In the genomic region with DNA sequence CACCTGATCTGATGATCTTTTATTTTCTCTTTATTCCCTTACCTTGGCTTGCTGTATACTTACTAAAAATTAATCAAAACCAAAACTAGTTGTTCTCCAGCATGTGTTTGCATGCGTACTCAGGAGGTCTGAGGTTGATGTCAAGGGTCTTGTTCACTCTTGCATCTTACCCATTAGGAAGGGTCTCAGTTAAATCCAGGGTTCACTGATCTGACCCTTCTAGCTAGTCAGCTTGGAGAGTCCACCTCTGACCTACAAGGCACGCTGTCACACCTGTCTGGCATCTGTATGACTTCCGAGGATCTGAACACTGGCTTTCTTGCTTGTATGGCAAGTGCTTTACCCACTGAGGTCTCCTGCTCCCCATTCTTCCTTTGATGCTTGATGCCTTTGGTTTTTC, we compare ENCODE assay signal across 15 mouse cellular contexts. TPM values are rescaled to one million over a fixed set of nuclear protein-coding genes. Genes with fewer than 3 reads are reported as not detected.
DNase-seq lines count a peak whose midpoint lies in the region; ATAC-seq and TF ChIP-seq lines count a peak whose summit lies in the region.
"Had no signal": no experiment of that assay in that cellular context is flagged by ENCODE, and none has a peak within 500 bp of the region (broad histone marks: within the 10 kb centered on the region; RNA-seq: fewer than 3 reads in every experiment).

No protein-coding gene starts in this region.

- no peak for DNase-seq in hindbrain, postnatal 0 days (ENCODE audit: low spot score)
- DNase-seq in forebrain, embryonic 14.5 days (ENCODE audit: low spot score), result no peak
- DNase-seq in midbrain, embryonic 14.5 days, result peak; percentile 3
- DNase-seq in gastrocnemius, postnatal 10 days, result no peak

- no peaks in the 10 kb centered on the region for H3K27me3 ChIP-seq in hindbrain, embryonic 12.5 days
- H3K27me3 ChIP-seq in hindbrain, postnatal 0 days (ENCODE audit: insufficient read depth, low read length), result no peaks in the 10 kb centered on the region
- no peaks in the 10 kb centered on the region for H3K27me3 ChIP-seq in forebrain, embryonic 14.5 days (replicated peaks; ENCODE audit: control insufficient read depth, insufficient read depth, low read length)
- H3K27me3 ChIP-seq in forebrain, embryonic 16.5 days (replicated peaks; ENCODE audit: control insufficient read depth, insufficient read depth, low read length), result no peaks in the 10 kb centered on the region
- no peaks in the 10 kb centered on the region for H3K27me3 ChIP-seq in midbrain, embryonic 14.5 days (ENCODE audit: control insufficient read depth, insufficient read depth, low read length)
- H3K27me3 ChIP-seq: heart, embryonic 12.5 days; liver, embryonic 12.5 days; megakaryocyte, embryonic 14.5 days had no signal

- ATAC-seq in hindbrain, embryonic 12.5 days (ENCODE audit: low FRiP score), result peak; percentile 9; the same call in 1 of the 2 replicates
- ATAC-seq in hindbrain, postnatal 0 days, result no peak
- ATAC-seq in forebrain, embryonic 14.5 days, result 0 out of 2 replicates have a peak, but pooled peaks have one; percentile 1
- ATAC-seq in forebrain, embryonic 16.5 days, result peak; percentile 11; the same call in 1 of the 2 replicates
- no peak; the same call in 1 of the 2 replicates for ATAC-seq in midbrain, embryonic 14.5 days (ENCODE audit: low FRiP score, low TSS enrichment)
- no peak for ATAC-seq in inflammation-experienced regulatory T-cells, adult 6 months
- ATAC-seq: liver, embryonic 12.5 days had no signal

- no peak overlapping the region for H3K9ac ChIP-seq in hindbrain, embryonic 12.5 days
- H3K9ac ChIP-seq in hindbrain, postnatal 0 days (replicated peaks; ENCODE audit: low read length), result no peak overlapping the region
- no peak overlapping the region for H3K9ac ChIP-seq in forebrain, embryonic 14.5 days (ENCODE audit: low read length)
- H3K9ac ChIP-seq in forebrain, embryonic 16.5 days (replicated peaks; ENCODE audit: low read depth, low read length), result no peak overlapping the region
- no peak overlapping the region for H3K9ac ChIP-seq in midbrain, embryonic 14.5 days (replicated peaks; ENCODE audit: low read length)
- H3K9ac ChIP-seq: heart, embryonic 12.5 days; liver, embryonic 12.5 days; liver, postnatal 0 days had no signal

- peaks cover 3% of the 10 kb centered on the region; the same call in 1 of the 2 replicates for H3K4me1 ChIP-seq in hindbrain, embryonic 12.5 days
- H3K4me1 ChIP-seq in hindbrain, postnatal 0 days (ENCODE audit: insufficient read depth, low read length), result no peaks in the 10 kb centered on the region
- H3K4me1 ChIP-seq in forebrain, embryonic 14.5 days (ENCODE audit: control insufficient read depth, insufficient read depth, low read length), result no peaks in the 10 kb centered on the region
- H3K4me1 ChIP-seq in forebrain, embryonic 16.5 days (replicated peaks; ENCODE audit: control insufficient read depth, insufficient read depth, low read length), result peaks cover 3% of the 10 kb centered on the region; the same call in 1 of the 2 replicates
- no peaks in the 10 kb centered on the region for H3K4me1 ChIP-seq in midbrain, embryonic 14.5 days (ENCODE audit: control insufficient read depth, insufficient read depth, low read length)
- H3K4me1 ChIP-seq: liver, embryonic 12.5 days had no signal

- H3K27ac ChIP-seq in hindbrain, embryonic 12.5 days, result no peak overlapping the region
- H3K27ac ChIP-seq in hindbrain, postnatal 0 days, result no peak overlapping the region
- H3K27ac ChIP-seq in forebrain, embryonic 14.5 days (ENCODE audit: low read depth, low read length), result no peak overlapping the region
- H3K27ac ChIP-seq in forebrain, embryonic 16.5 days (ENCODE audit: low read length), result no peak overlapping the region
- no peak overlapping the region for H3K27ac ChIP-seq in midbrain, embryonic 14.5 days (replicated peaks; ENCODE audit: low read depth, low read length)
- H3K27ac ChIP-seq: gastrocnemius, adult 2 months; heart, adult 2 months; liver, embryonic 12.5 days had no signal

- TF ChIP-seq CTCF in hindbrain, postnatal 0 days (IDR thresholded peaks at IDR 0.05; ENCODE audit: low read depth), result no peak

- 93% methylated on average over 3 of the region's 3 CpGs for WGBS in hindbrain, embryonic 12.5 days
- 97% methylated on average over 3 of the region's 3 CpGs for WGBS in hindbrain, postnatal 0 days
- WGBS in forebrain, embryonic 14.5 days, result 93% methylated on average over 3 of the region's 3 CpGs
- 93% methylated on average over 3 of the region's 3 CpGs for WGBS in forebrain, embryonic 16.5 days
- 95% methylated on average over 3 of the region's 3 CpGs for WGBS in midbrain, embryonic 14.5 days

- no peak overlapping the region for H3K4me3 ChIP-seq in hindbrain, embryonic 12.5 days
- no peak overlapping the region for H3K4me3 ChIP-seq in hindbrain, postnatal 0 days (ENCODE audit: low read length)
- no peak overlapping the region for H3K4me3 ChIP-seq in forebrain, embryonic 14.5 days (ENCODE audit: low read depth, low read length)
- no peak overlapping the region for H3K4me3 ChIP-seq in forebrain, embryonic 16.5 days (replicated peaks; ENCODE audit: low read length)
- H3K4me3 ChIP-seq in midbrain, embryonic 14.5 days (replicated peaks; ENCODE audit: low read depth, low read length), result no peak overlapping the region
- H3K4me3 ChIP-seq: gastrocnemius, adult 2 months; heart, adult 2 months; heart, embryonic 12.5 days; liver, embryonic 12.5 days; megakaryocyte, embryonic 14.5 days had no signal

- H3K36me3 ChIP-seq in hindbrain, embryonic 12.5 days, result peaks cover 30% of the 10 kb centered on the region
- H3K36me3 ChIP-seq in hindbrain, postnatal 0 days (ENCODE audit: insufficient read depth, low read length), result peaks cover 19% of the 10 kb centered on the region; the same call in 1 of the 2 replicates
- peaks cover 25% of the 10 kb centered on the region for H3K36me3 ChIP-seq in forebrain, embryonic 14.5 days (ENCODE audit: control insufficient read depth, insufficient read depth, low read length)
- peaks cover 7% of the 10 kb centered on the region for H3K36me3 ChIP-seq in forebrain, embryonic 16.5 days (ENCODE audit: control insufficient read depth, insufficient read depth)
- H3K36me3 ChIP-seq in midbrain, embryonic 14.5 days (ENCODE audit: control insufficient read depth, insufficient read depth, low read length), result peaks cover 27% of the 10 kb centered on the region

- no peaks in the 10 kb centered on the region; the same call in 1 of the 2 replicates for H3K9me3 ChIP-seq in hindbrain, embryonic 12.5 days (replicated peaks)
- H3K9me3 ChIP-seq in hindbrain, postnatal 0 days (ENCODE audit: low read length), result no peaks in the 10 kb centered on the region
- no peaks in the 10 kb centered on the region for H3K9me3 ChIP-seq in forebrain, embryonic 14.5 days (replicated peaks; ENCODE audit: control insufficient read depth, low read length)
- no peaks in the 10 kb centered on the region for H3K9me3 ChIP-seq in forebrain, embryonic 16.5 days (ENCODE audit: control insufficient read depth, low read length)
- H3K9me3 ChIP-seq in midbrain, embryonic 14.5 days (ENCODE audit: control insufficient read depth, low read length), result no peaks in the 10 kb centered on the region

- no peak overlapping the region for H3K4me2 ChIP-seq in hindbrain, embryonic 12.5 days (replicated peaks)
- no peak overlapping the region for H3K4me2 ChIP-seq in hindbrain, postnatal 0 days (ENCODE audit: low read depth, low read length)
- H3K4me2 ChIP-seq in forebrain, embryonic 14.5 days (ENCODE audit: low read length), result no peak overlapping the region
- no peak overlapping the region for H3K4me2 ChIP-seq in forebrain, embryonic 16.5 days (ENCODE audit: low read length)
- no peak overlapping the region for H3K4me2 ChIP-seq in midbrain, embryonic 14.5 days (ENCODE audit: low read length)
- H3K4me2 ChIP-seq: heart, embryonic 12.5 days; liver, embryonic 12.5 days had no signal

RNA-seq across cellular contexts. Expression of a gene that starts 36.4 kb away (rescaled TPM):
- polyA plus RNA-seq in hindbrain, embryonic 12.5 days (2016; fragmentation: Nextera tagmentation; extraction: Ambion mirVana), result 6.2 and 8.7 TPM in 2 replicates
- 0.75 and 3.7 TPM in 2 replicates for total RNA-seq in hindbrain, postnatal 0 days (2014; rRNA removed)
- 29.4 and 40.6 TPM in 2 replicates for polyA plus RNA-seq in hindbrain, postnatal 0 days (2015; fragmentation: Nextera tagmentation; extraction: Ambion mirVana)
- polyA plus RNA-seq in forebrain, embryonic 14.5 days (2014; fragmentation: Nextera tagmentation; extraction: Ambion mirVana), result 5.6 and 6.6 TPM in 2 replicates
- polyA plus RNA-seq in forebrain, embryonic 16.5 days (2015; fragmentation: Nextera tagmentation; extraction: Ambion mirVana), result 2.2 and 9.8 TPM in 2 replicates
- 4.6 and 7.5 TPM in 2 replicates for polyA plus RNA-seq in midbrain, embryonic 14.5 days (2014; fragmentation: Nextera tagmentation; extraction: Ambion mirVana)
- 10 to 100 TPM in 1 of 3 experiments, 1 to 10 TPM in 1, under 1 TPM in 1; 0.74 to 15.2 (median 1.3) TPM for polyA plus RNA-seq in inflammation-experienced regulatory T-cells, adult 6 months (2017; shearing (Covaris generic))
- total RNA-seq in gastrocnemius, postnatal 10 days (2021), result 1 to 10 TPM in 1 of 2 experiments, not detected in 1; 1.9 TPM
- total RNA-seq: gastrocnemius, postnatal 4 days; heart, adult 2 months; hematopoietic stem cell, adult 5-6 weeks had no signal
- polyA plus RNA-seq: liver, postnatal 0 days had no signal

Comparison
In these comparisons a context has a peak if more than half of its experiments do, and no peak if none do; other contexts are left out.
1. ATAC-seq: peak in hindbrain, embryonic 12.5 days (single experiment), forebrain, embryonic 14.5 days (single experiment) and forebrain, embryonic 16.5 days (single experiment); none in hindbrain, postnatal 0 days (single experiment), midbrain, embryonic 14.5 days (single experiment) and inflammation-experienced regulatory T-cells, adult 6 months (single experiment).